Mouse (Mus musculus) bone marrow macrophage, adult 2 months (primary cell): ENCODE data around the gene Ssh2.

Experiments used
- CTCF ChIP-seq: IDR thresholded peaks from 2 replicates; pipeline ENCODE4 v1.5.1; 2012; ENCODE audit warnings: low read depth, mild to moderate bottlenecking, low read length, moderate library complexity
- POLR2A ChIP-seq: IDR thresholded peaks from 2 replicates; pipeline ENCODE4 v1.6.1; 2012; ENCODE audit warnings: mild to moderate bottlenecking, low read depth, low read length, borderline replicate concordance

DNA sequence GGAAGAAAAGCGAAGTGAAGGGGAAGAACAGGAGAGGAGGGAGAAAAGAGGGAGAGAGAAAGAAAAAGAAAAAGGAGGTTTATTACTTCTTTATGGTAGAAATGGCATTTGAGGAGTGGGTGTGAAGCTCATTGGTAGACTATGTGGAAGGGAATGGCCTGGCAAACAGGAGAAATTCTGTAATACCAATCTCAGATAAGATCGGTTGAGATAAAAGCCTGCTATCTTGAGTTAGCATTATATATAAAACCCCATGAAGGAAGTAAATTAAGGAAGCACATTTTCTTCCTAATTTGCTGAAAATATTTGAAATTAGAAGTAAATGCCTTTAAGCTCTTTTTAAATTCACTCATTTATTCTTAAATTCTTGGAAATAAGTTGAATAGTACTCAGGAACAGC lies 59.9 kb downstream of the Ssh2 start:
- TF ChIP-seq CTCF (no peak), POLR2A (no peak)
